Mouse (Mus musculus) heart, adult 2 months (tissue): ENCODE data around the gene Atxn2. TPM values are rescaled to one million over a fixed set of nuclear protein-coding genes. Genes with fewer than 3 reads are reported as not detected.
A peak's percentile ranks its signal among the peaks of the same experiment; 100 is the strongest.

Source experiments
- DNase-seq, 2 experiments: peaks; one replicate each; pipeline ENCODE4 v3.0.0; 2021
- H3K27ac ChIP-seq: fragments of 200-600 bp; 2 replicates; pipeline ENCODE4 v1.8.1; 2022
- H3K27me3 ChIP-seq: fragments of 200-500 bp; 2 replicates; pipeline ENCODE4 v1.6.1; 2012; ENCODE audit warnings: mild to moderate bottlenecking, low read length, inconsistent platforms, mixed read lengths; ENCODE audit not compliant: control insufficient read depth, insufficient read depth
- H3K36me3 ChIP-seq: fragments of 200-500 bp; 2 replicates; pipeline ENCODE4 v1.6.1; 2012; ENCODE audit warnings: low read length, inconsistent platforms; ENCODE audit not compliant: control insufficient read depth, insufficient read depth
- H3K4me1 ChIP-seq: fragments of 200-500 bp; 2 replicates; pipeline ENCODE4 v1.6.1; 2011; ENCODE audit warnings: low read length; ENCODE audit not compliant: control insufficient read depth, insufficient read depth
- H3K4me3 ChIP-seq: fragments of 200-600 bp; 2 replicates; pipeline ENCODE4 v1.8.1; 2022
- H3K79me2 ChIP-seq: fragments of 200-500 bp; replicated peaks from 2 replicates; pipeline ENCODE4 v1.6.1; 2012; ENCODE audit warnings: mild to moderate bottlenecking, inconsistent platforms, low read length, moderate library complexity, mixed read lengths; ENCODE audit not compliant: control insufficient read depth, insufficient read depth
- H3K9ac ChIP-seq: fragments of 200-500 bp; 2 replicates; pipeline ENCODE4 v1.6.1; 2012; ENCODE audit warnings: low read depth, mild to moderate bottlenecking, control low read depth, inconsistent platforms, low read length, mixed read lengths
- CTCF ChIP-seq: fragments of 200-600 bp; IDR thresholded peaks from 2 replicates; pipeline ENCODE4 v1.8.1; 2022; ENCODE audit warnings: antibody characterized with exemption, mild to moderate bottlenecking, moderate library complexity
- EP300 ChIP-seq: fragments of 200-500 bp; IDR thresholded peaks from 2 replicates; pipeline ENCODE4 v1.6.1; 2011; ENCODE audit warnings: low read depth, low read length, control low read depth; ENCODE audit not compliant: insufficient read depth
- POLR2A ChIP-seq: fragments of 200-500 bp; IDR thresholded peaks from 2 replicates; pipeline ENCODE4 v1.6.1; 2011; ENCODE audit warnings: mild to moderate bottlenecking, low read depth, low read length, control low read depth; ENCODE audit not compliant: insufficient read depth
- WGBS: fragments of 180-500 bp; shearing (Covaris S2); methylation state at CpG from one replicate; pipeline ENCODE4 v1.1.7; 2018; 5-methylcytosine and 5-hydroxymethylcytosine counted together
- intact Hi-C: fragments of 180-260 bp; cut with DNase I; formaldehyde crosslinking; loops from one replicate; pipeline ENCODE4 v1.15.1; 2025
- polyA plus RNA-seq: library from polyadenylated mRNA; depleted of rRNA; stranded (reverse); fragments of >200 nt; gene quantifications from 2 replicates; pipeline ENCODE4 v1.2.3, GENCODE M21; 2012
- total RNA-seq, 2 experiments: library from RNA; stranded (reverse); gene quantifications; 2 replicates each; pipeline ENCODE4 v1.2.3; 2021

Gene Atxn2
- total and polyA plus RNA-seq, 3 experiments: 133 to 161 (median 155) TPM

DNA sequence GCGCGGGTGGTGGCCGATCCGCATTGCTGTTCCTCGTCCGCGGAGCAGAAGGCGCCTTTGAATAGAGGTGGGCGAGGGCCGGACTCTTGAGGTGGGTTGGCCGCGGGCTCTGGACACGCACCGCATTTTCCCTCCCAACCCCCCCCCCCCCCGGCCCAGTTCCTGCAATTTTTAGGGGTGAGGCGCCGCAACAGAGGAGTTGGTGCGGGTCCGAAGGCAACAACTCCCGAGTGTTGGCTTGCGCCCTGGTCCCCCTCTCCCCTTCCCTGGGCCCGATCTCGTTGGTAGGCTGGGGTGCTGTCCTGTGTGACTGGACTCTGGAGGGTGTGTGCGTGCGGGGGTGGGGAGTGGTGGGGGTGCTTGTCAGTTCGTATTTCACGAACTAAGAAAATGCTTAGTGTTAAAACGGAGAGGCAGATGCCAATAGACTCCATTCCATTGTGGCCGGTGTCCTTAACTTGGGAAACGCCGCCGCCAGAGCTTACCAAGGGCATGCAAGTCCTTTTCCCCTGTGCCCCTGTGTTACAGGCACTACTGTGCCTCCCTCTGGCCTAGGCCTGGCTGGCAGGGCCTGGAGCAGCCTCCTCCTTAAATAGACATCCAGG is 1.9 kb downstream of the Atxn2 start:
- intact Hi-C loops: loop anchor here (2.0 to 5.0 kb wide), 3 partner anchors 52 to 316 kb away; partner anchors contain the start of genes Acad10, Brap, Naa25 and Sh2b3
- WGBS: 1% methylated on average over 23 of the region's 32 CpGs
- Histone ChIP-seq H3K79me2 (peaks cover 7% of the 10 kb centered on the region; the same call in 1 of the 2 replicates), H3K9ac (peak overlapping the region; percentile 92), H3K36me3 (peaks cover 5% of the 10 kb centered on the region), H3K27ac (peak overlapping the region; percentile 99), H3K4me3 (peak overlapping the region; percentile 83), H3K27me3 (no peaks in the 10 kb centered on the region), H3K4me1 (peaks cover 8% of the 10 kb centered on the region)
- 0 out of 2 replicates have a peak, but pooled peaks have one; percentile 14 for TF ChIP-seq CTCF
- TF ChIP-seq POLR2A: peak; percentile 56; the same call in 1 of the 2 replicates
- no peak for TF ChIP-seq EP300
- peak; percentile 67 to 68 for DNase-seq

DNA sequence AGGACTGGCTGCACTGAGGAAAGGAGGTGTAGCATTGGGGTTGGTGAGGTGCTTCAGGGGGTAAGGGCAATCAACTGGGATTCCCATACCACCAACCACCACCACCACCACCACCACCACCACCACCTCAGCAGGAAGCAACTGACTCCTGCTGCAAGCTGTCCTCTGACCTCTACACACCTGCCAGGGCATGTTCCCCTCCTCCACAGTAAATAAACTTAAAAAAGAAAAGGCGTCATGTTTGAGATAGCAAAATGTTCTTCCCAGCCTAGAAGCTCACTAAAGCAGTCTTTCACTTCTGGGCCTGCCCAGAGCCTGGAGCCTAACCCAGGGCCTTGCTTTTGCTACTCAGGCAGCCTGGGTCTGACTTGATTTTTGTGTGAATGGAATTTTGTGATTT is 3.2 kb downstream of the Atxn2 start:
- H3K27me3 ChIP-seq: no peaks in the 10 kb centered on the region
- no peak for DNase-seq
- peaks cover 7% of the 10 kb centered on the region for H3K36me3 ChIP-seq
- intact Hi-C loops: loop anchor here (5.0 kb wide), 2 partner anchors 123 to 317 kb away; partner anchors contain the start of genes Naa25 and Sh2b3
- 73% methylated on average over 1 of the region's 1 CpGs for WGBS
- TF ChIP-seq EP300 (no peak), CTCF (no peak), POLR2A (no peak)
- H3K4me1 ChIP-seq: peaks cover 8% of the 10 kb centered on the region
- no peak overlapping the region for H3K9ac ChIP-seq
- H3K79me2 ChIP-seq: peaks cover 9% of the 10 kb centered on the region; the same call in 1 of the 2 replicates
- H3K27ac ChIP-seq: peak overlapping the region; percentile 20
- no peak overlapping the region for H3K4me3 ChIP-seq

DNA sequence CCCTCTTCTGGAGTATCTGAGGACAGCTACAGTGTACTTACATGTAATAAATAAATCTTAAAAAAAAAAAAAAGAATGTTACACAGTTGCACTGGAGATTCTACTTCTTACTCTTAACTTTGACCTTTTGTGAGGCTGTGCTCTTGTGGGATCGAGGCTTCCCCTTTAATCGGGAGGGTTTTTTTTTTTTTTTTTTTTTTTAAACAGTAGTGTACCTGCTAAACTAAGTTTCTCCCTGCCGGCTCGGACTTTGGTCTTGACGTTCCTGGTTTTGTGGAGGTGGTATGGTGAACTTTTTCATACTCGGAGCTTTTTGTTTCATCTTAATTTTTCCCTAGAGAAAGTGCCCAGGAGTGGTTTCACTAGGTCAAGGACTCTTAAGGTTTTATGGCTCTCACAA is 3.8 kb downstream of the Atxn2 start:
- H3K79me2 ChIP-seq: peaks cover 11% of the 10 kb centered on the region
- no peak for DNase-seq
- H3K4me1 ChIP-seq: peaks cover 11% of the 10 kb centered on the region
- intact Hi-C loops: loop anchor here (5.0 kb wide), 2 partner anchors 122 to 318 kb away; partner anchors contain the start of genes Naa25 and Sh2b3
- no peak overlapping the region for H3K9ac ChIP-seq
- no peak overlapping the region for H3K4me3 ChIP-seq
- H3K27me3 ChIP-seq: no peaks in the 10 kb centered on the region
- TF ChIP-seq POLR2A (no peak), EP300 (no peak), CTCF (peak; percentile 23; the same call in 1 of the 2 replicates)
- no peak overlapping the region; the same call in 1 of the 2 replicates for H3K27ac ChIP-seq
- H3K36me3 ChIP-seq: peaks cover 9% of the 10 kb centered on the region
- WGBS: 65% methylated on average over 6 of the region's 6 CpGs

DNA sequence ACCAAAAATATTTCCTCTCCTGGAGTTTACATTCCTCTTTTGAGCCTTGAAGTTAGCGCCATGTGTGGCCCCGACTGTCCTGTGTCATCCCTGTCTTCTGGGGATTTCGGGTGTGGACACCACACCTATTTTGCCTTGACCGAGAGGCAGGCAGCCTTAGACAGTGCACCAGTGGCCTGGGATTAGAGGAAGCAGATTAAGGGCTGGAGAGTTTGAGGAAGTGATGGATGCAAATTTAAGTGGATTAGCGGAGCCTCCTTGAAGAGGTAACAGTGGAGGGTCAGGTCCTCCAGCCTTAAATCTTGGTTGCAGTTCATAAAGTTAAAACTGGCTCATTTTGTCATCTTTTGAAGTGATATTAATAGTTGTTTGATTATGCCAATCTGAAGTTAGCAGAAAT is 7.3 kb downstream of the Atxn2 start:
- Histone ChIP-seq H3K36me3 (peaks cover 22% of the 10 kb centered on the region), H3K27ac (no peak overlapping the region), H3K4me1 (peaks cover 21% of the 10 kb centered on the region), H3K4me3 (no peak overlapping the region), H3K79me2 (peaks cover 14% of the 10 kb centered on the region), H3K27me3 (no peaks in the 10 kb centered on the region), H3K9ac (no peak overlapping the region)
- intact Hi-C loops: no loop called here
- no peak for DNase-seq
- no peak for TF ChIP-seq CTCF
- no peak for TF ChIP-seq POLR2A
- no peak for TF ChIP-seq EP300
- WGBS: 67% methylated on average over 5 of the region's 5 CpGs

DNA sequence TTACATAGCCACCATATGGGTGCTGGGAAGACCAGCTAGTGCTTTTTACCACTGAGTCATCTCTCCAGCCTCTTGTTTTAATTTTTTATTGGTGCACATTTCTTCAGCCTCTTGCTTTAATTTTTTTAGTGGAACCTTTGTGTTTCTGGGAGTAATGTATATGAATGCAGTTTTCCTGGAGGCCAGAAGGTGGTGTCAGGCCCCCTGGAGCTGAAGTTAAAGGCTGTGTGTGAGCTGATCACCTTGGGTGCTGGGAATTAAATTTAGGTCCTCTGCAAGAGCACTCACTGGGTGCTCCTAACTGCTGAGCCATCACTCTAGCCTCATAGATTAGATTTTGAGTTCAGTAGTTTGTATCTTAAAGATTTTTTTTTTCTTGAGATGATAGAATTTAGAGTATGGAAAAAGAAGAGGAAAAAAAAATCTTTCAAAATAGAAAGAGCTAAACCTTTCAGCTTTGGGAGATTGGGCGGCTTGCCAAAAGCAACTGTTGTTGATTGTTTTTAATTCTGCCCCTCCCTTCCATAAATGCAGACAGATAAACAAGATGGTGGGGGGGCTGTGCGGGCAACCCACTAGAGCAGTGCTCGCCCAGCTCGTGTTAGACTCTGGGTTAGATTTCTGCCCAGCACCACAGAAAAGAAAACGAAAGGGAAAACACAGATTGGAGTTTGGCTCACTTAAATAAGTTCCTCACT is 9.9 kb downstream of the Atxn2 start:
- Histone ChIP-seq H3K36me3 (peaks cover 16% of the 10 kb centered on the region), H3K4me1 (peaks cover 16% of the 10 kb centered on the region), H3K79me2 (peaks cover 17% of the 10 kb centered on the region), H3K27ac (peak overlapping the region; percentile 38; the same call in 1 of the 2 replicates), H3K4me3 (no peak overlapping the region), H3K9ac (no peak overlapping the region), H3K27me3 (no peaks in the 10 kb centered on the region)
- TF ChIP-seq POLR2A (no peak), CTCF (peak; percentile 57), EP300 (no peak)
- intact Hi-C loops: no loop called here
- WGBS: 49% methylated on average over 5 of the region's 5 CpGs
- DNase-seq: no peak

DNA sequence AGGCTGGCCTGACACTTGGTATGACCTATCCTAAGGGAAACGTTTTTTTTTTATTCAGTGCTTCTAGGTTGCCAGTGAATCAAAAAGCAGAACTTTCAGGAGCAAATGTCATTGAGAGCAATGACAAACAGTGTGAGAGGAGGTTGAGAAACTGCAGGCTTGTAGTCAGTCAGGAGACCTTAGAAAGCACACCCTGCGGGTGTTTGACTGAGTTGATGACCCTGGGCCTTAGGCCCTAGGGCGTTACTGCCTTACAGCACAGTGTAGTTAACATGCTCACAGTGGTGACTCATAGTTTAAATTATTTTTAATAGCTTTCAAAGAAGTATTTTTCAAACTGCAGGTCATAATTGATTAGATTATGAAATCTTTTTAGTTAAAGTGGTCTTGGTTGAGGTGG is 10.7 kb downstream of the Atxn2 start:
- peaks cover 16% of the 10 kb centered on the region for H3K36me3 ChIP-seq
- TF ChIP-seq POLR2A (no peak), EP300 (no peak), CTCF (no peak)
- H3K4me3 ChIP-seq: no peak overlapping the region
- peaks cover 14% of the 10 kb centered on the region for H3K4me1 ChIP-seq
- 46% methylated on average over 3 of the region's 3 CpGs for WGBS
- no peaks in the 10 kb centered on the region for H3K27me3 ChIP-seq
- intact Hi-C loops: no loop called here
- peak overlapping the region; percentile 38; the same call in 1 of the 2 replicates for H3K27ac ChIP-seq
- no peak for DNase-seq
- H3K9ac ChIP-seq: no peak overlapping the region
- peaks cover 17% of the 10 kb centered on the region for H3K79me2 ChIP-seq
